Mouse (Mus musculus): ENCODE results near the gene Car9. TPM values are rescaled to one million over a fixed set of nuclear protein-coding genes. Genes with fewer than 3 reads are reported as not detected.
"Not testable (repeated sequence)": the region's sequence is repeated elsewhere in the genome, so short reads cannot be mapped to it uniquely, and the experiment has no call there.

Gene Car9
- polyA plus RNA-seq, 1 experiment from 2014 or later: 0.17 TPM

DNA sequence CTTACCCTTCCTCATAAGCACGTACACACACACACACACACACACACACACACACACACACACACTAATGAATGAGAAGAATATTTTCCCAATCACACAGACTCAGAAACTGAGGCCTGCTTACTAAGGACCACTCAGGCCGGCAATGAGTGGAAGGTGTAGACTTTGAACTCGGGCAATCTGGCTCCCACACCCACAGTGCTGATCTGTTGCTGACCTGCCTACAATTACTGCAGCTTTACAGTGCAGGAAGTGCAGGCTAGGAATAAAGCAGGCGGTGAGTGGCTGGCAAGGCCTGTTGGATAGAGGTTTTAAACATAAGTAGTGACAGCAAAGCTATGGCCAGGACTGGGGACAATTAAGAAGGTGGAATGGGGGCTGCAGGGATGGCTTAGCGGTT lies 25.8 kb upstream of the Car9 start:
- Histone ChIP-seq H3K4me2 (no peak overlapping the region), H3K27ac (replicated peaks) (no peak overlapping the region), H3K4me3 (replicated peaks) (no peak overlapping the region), H3K27me3 (replicated peaks) (no peaks in the 10 kb centered on the region), H3K9ac (replicated peaks) (no peak overlapping the region), H3K9me3 (replicated peaks) (no peaks in the 10 kb centered on the region), H3K36me3 (no peaks in the 10 kb centered on the region), H3K4me1 (0 out of 2 replicates have a peak, but pooled peaks cover 4% of the 10 kb centered on the region)
- no peak for ATAC-seq (ENCODE audit: low FRiP score)
- WGBS: 87% methylated on average over 5 of the region's 5 CpGs

DNA sequence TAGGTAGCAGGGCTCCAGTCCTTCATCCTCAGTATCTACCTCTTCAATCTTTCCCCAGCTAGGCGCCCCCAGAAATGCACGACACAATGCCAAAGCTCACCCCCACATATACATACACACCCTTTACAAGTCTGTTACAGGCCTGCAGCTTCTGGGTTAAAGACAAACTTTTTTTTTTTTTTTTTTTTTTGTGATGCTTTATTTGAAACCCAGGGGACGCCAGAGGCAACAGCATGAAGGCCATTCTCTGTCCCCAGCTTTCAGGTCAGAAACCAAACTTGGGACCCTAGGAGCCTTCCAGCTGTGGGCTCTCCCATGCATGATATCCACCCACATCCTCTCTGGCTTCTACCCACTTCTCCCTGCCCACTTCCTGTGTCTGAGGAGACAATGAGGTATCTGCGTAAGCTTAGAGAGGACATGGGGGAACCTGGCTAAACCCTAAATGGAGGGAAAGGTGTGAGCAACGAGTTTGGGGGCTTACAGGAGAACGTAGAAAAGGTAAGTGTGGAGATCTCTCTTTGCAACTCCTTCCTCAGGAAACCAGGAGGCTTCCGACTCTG lies 24.8 kb upstream of the Car9 start:
- H3K9ac ChIP-seq (replicated peaks): no peak overlapping the region
- H3K4me3 ChIP-seq (replicated peaks): no peak overlapping the region
- no peak overlapping the region for H3K27ac ChIP-seq (replicated peaks)
- no peaks in the 10 kb centered on the region for H3K27me3 ChIP-seq (replicated peaks)
- ATAC-seq (ENCODE audit: low FRiP score): no peak
- no peak overlapping the region for H3K4me2 ChIP-seq
- no peaks in the 10 kb centered on the region for H3K36me3 ChIP-seq
- WGBS: 77% methylated on average over 7 of the region's 7 CpGs
- H3K9me3 ChIP-seq (replicated peaks): no peaks in the 10 kb centered on the region
- H3K4me1 ChIP-seq: 0 out of 2 replicates have a peak, but pooled peaks cover 4% of the 10 kb centered on the region

DNA sequence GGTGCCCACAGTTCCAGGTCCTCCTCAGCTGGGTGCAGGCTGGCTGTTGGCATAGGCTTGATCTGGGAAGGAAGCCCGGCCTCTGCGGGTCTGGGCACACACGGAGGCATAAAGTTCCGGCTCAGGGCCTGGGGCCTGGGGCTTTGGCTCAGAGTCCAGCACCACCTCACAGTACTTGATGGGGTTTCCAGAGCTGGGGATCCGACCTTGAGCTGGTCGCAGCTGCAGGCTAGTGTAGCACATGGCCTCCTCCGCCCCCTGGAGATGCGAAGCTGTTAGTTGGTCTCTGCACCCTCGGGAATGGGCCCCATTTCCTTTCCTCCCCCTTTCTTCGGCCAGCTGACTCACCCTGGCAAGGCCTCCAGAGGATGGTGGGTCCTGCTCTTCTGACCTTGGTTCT lies 24.2 kb upstream of the Car9 start:
- H3K9ac ChIP-seq (replicated peaks): no peak overlapping the region
- WGBS: 72% methylated on average over 10 of the region's 10 CpGs
- no peak overlapping the region for H3K4me3 ChIP-seq (replicated peaks)
- no peaks in the 10 kb centered on the region for H3K27me3 ChIP-seq (replicated peaks)
- H3K4me2 ChIP-seq: no peak overlapping the region
- 0 out of 2 replicates have a peak, but pooled peaks cover 4% of the 10 kb centered on the region for H3K4me1 ChIP-seq
- no peak for ATAC-seq (ENCODE audit: low FRiP score)
- no peak overlapping the region for H3K27ac ChIP-seq (replicated peaks)
- H3K36me3 ChIP-seq: no peaks in the 10 kb centered on the region
- no peaks in the 10 kb centered on the region for H3K9me3 ChIP-seq (replicated peaks)

DNA sequence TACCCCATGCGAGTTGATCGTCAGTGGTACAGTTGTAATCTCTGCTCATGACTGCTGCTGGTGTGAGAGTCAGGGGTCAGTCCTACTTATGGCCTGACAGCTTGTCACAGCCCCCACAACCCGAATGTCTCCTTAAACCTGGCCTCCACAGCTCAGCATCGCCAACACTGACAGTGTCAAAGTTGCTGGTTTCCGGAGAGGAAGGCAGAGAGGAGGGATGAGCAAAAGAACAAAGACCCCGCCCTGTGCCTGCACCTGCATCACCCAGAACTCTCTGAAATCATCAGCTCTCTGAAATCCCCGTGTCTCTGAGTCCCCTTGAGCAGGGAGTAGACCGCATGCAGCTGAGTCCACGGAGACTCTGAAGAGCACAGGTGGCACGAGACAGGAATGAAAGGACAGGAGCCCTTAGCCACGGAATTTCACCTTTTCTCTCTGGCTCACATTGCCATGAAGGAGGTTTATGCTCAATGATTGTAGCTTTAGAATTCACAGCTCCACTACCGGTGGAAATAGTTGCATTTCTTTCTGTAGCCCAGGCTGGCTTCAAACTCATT lies 23.2 kb upstream of the Car9 start, which contains the start of gene Sit1:
Gene Sit1 (minus strand): TSS at position 200 of the 557 bp plus-strand sequence.
- no peaks in the 10 kb centered on the region for H3K4me1 ChIP-seq
- H3K27ac ChIP-seq (replicated peaks): no peak within 1 kb of the TSS
- no peak within 1 kb of the TSS for H3K4me3 ChIP-seq (replicated peaks)
- no peaks in the 10 kb centered on the region for H3K36me3 ChIP-seq
- H3K27me3 ChIP-seq (replicated peaks): no peaks in the 10 kb centered on the region
- 60% methylated on average over 12 of the region's 12 CpGs for WGBS
- ATAC-seq (ENCODE audit: low FRiP score): no peak
- no peak within 1 kb of the TSS for H3K4me2 ChIP-seq
- no peaks in the 10 kb centered on the region for H3K9me3 ChIP-seq (replicated peaks)
- no peak within 1 kb of the TSS for H3K9ac ChIP-seq (replicated peaks)

DNA sequence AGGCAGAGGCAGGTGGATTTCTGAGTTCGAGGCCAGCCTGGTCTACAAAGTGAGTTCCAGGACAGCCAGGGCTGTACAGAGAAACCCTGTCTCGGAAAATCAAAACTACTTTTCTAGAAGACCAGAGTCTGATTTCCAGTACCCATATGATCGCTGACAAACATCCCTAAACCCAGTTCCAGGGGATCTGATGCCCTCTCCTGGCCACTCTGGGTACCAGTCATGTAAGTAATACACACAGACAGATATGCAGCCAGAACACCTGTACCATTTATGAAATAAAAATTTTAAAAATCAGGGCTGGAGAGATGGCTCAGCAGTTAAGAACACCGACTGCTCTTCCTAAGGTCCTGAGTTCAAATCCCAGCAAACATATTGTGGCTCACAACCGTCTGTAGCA lies 21.1 kb upstream of the Car9 start:
- H3K9me3 ChIP-seq (replicated peaks); H3K4me1 ChIP-seq; ATAC-seq (ENCODE audit: low FRiP score); H3K4me3 ChIP-seq (replicated peaks); H3K4me2 ChIP-seq; H3K27me3 ChIP-seq (replicated peaks); H3K36me3 ChIP-seq; H3K9ac ChIP-seq (replicated peaks); H3K27ac ChIP-seq (replicated peaks): not testable (repeated sequence)
- 89% methylated on average over 5 of the region's 5 CpGs for WGBS

DNA sequence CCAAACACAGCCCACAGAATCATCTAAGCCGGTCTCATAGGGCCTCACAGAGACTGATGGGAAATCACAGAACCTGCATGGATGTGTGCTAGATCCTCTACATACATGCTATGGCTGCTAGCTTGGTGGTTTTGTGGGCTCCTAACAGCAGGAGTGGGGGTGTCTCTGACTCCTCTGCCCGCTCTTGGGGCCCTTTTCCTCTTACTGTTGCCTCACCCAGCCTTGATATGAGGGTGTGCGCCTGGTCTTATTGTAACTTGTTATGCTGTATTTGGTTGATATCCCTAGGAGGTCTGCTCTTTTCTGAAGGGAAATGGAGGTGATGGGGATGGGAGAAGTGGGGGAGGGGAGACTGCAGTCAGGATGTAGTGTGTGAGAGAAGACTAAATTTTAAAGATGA lies 17.2 kb upstream of the Car9 start:
- Histone ChIP-seq H3K9ac (replicated peaks) (no peak overlapping the region), H3K4me2 (no peak overlapping the region), H3K36me3 (no peaks in the 10 kb centered on the region), H3K4me1 (peaks cover 7% of the 10 kb centered on the region), H3K9me3 (replicated peaks) (no peaks in the 10 kb centered on the region), H3K27me3 (replicated peaks) (no peaks in the 10 kb centered on the region), H3K4me3 (replicated peaks) (no peak overlapping the region), H3K27ac (replicated peaks) (no peak overlapping the region)
- 97% methylated on average over 3 of the region's 3 CpGs for WGBS
- ATAC-seq (ENCODE audit: low FRiP score): no peak

DNA sequence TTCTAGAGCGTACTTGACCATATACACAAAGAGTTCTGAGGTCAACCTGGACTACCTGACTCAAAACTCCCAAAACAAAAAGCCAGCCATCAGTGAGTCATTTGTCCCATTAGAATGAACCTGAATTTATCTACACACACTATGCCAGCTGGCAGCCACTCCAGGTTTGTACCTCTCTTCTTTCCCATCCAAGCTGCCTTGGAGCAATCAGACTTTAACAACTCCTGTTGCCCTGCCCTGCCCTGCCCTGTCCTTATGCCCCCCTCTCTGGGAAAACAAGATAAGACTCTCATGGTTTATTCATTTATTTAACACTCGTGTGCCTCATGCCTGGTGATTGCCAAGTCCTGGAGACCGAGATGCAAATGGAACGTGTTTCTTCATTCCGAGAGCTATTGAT lies 16.0 kb upstream of the Car9 start:
- H3K9me3 ChIP-seq (replicated peaks): no peaks in the 10 kb centered on the region
- peaks cover 15% of the 10 kb centered on the region for H3K4me1 ChIP-seq
- no peak for ATAC-seq (ENCODE audit: low FRiP score)
- no peak overlapping the region for H3K9ac ChIP-seq (replicated peaks)
- WGBS: 88% methylated on average over 5 of the region's 5 CpGs
- no peaks in the 10 kb centered on the region for H3K27me3 ChIP-seq (replicated peaks)
- no peak overlapping the region for H3K4me3 ChIP-seq (replicated peaks)
- H3K36me3 ChIP-seq: no peaks in the 10 kb centered on the region
- H3K4me2 ChIP-seq: no peak overlapping the region
- no peak overlapping the region for H3K27ac ChIP-seq (replicated peaks)

GRCm38 (mm10) chr4:43492101-43492820 lies 14.5 kb upstream of the Car9 start:
- H3K9ac ChIP-seq (replicated peaks): no peak overlapping the region
- peaks cover 15% of the 10 kb centered on the region for H3K4me1 ChIP-seq
- no peaks in the 10 kb centered on the region for H3K27me3 ChIP-seq (replicated peaks)
- H3K4me3 ChIP-seq (replicated peaks): peak overlapping the region; percentile 56
- peak overlapping the region; percentile 88 for H3K27ac ChIP-seq (replicated peaks)
- no peaks in the 10 kb centered on the region for H3K36me3 ChIP-seq
- no peak for ATAC-seq (ENCODE audit: low FRiP score)
- peak overlapping the region; percentile 62 for H3K4me2 ChIP-seq
- no peaks in the 10 kb centered on the region for H3K9me3 ChIP-seq (replicated peaks)
- WGBS: 37% methylated on average over 12 of the region's 12 CpGs

DNA sequence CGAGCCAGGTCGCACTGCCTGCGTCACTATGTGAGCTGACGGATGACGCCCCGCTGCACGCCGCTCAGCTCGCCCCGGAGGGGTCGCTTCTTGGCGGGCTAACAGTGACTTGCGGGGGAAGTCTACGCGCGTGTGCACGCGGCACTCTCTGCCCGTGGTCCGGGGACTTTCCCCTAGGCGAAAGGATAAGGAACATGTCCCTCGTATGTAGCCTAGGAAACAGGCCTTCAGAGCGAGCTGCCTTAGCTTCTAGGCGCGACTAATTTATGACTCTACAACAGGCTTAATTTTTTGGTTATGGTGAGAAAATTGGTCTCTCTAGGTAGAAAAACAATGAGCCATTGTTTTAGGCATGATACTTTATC lies 14.0 kb upstream of the Car9 start, which contains the start of gene Ccdc107:
Gene Ccdc107 (plus strand): TSS at position 80 of the 365 bp plus-strand sequence.
- H3K27ac ChIP-seq (replicated peaks): peak within 1 kb of the TSS; percentile 88

DNA sequence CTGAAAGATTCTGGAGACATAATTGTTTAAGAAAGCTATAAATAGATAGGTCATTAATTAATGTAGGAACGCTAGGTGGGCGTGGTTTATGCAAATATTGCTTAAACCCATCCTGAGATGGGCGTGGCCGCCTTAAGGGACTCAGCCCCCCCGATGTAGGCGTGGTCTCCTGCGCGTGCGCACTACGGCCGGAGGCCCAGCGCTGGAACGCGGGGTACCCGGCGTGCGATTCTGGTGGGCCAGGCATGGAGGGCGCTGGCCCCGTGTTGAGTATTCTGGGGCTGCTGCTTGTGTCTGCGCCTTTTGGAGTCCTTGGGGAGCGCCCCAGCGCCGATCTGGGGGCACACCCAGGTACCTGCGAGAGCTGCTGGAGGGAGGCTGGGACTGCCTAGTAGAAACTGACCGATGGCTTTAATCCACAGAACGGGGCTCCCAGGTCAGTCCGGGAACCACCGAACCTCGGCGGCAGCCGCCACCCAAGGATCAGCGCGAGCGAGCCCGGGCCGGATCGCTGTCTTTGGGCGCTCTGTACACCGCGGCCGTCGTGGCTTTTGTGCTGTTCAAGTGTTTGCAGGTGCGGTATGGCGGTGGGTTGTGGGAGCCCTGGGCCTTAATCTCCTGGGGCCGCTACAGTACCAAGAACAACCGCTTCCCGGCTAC lies 13.4 kb upstream of the Car9 start:
- Histone ChIP-seq H3K36me3 (no peaks in the 10 kb centered on the region), H3K4me3 (replicated peaks) (peak overlapping the region; percentile 56), H3K4me2 (peak overlapping the region; percentile 62), H3K9me3 (replicated peaks) (no peaks in the 10 kb centered on the region), H3K27me3 (replicated peaks) (no peaks in the 10 kb centered on the region), H3K9ac (replicated peaks) (peak overlapping the region; percentile 70), H3K4me1 (peaks cover 18% of the 10 kb centered on the region), H3K27ac (replicated peaks) (peak overlapping the region; percentile 88)
- under 1% methylated on average over 47 of the region's 47 CpGs for WGBS
- peak; percentile 94 for ATAC-seq (ENCODE audit: low FRiP score)

More for the DNA sequence above, 14.0 kb upstream of the Car9 start, which contains the start of gene Ccdc107:
- Histone ChIP-seq H3K27me3 (replicated peaks) (no peaks in the 10 kb centered on the region), H3K9ac (replicated peaks) (peak within 1 kb of the TSS; percentile 70), H3K4me2 (peak within 1 kb of the TSS; percentile 62), H3K4me1 (peaks cover 16% of the 10 kb centered on the region), H3K4me3 (replicated peaks) (peak within 1 kb of the TSS; percentile 56), H3K9me3 (replicated peaks) (no peaks in the 10 kb centered on the region), H3K36me3 (no peaks in the 10 kb centered on the region)
- under 1% methylated on average over 25 of the region's 25 CpGs for WGBS
- peak; percentile 97 for ATAC-seq (ENCODE audit: low FRiP score)

DNA sequence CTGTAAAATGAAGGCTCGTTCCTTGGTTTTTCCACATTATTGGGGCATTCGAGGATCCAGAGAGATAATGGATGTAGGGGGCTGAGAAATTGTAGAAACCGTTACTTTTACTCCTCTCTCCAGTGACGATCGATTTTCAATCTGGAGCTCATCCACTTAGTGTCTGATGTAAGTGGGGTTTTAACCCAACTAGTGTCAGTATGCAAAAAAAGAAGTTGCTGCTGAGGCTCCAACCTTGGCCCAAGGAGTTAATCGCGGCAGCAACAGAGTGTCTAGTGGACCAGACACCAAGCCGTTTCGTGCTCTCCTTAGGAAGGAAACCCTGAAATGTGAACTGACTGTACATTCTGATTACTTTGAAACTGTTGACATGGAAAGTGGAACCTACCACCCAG lies 12.9 kb upstream of the Car9 start:
- Histone ChIP-seq H3K9me3 (replicated peaks) (no peaks in the 10 kb centered on the region), H3K27me3 (replicated peaks) (no peaks in the 10 kb centered on the region), H3K4me2 (peak overlapping the region; percentile 62), H3K27ac (replicated peaks) (peak overlapping the region; percentile 88), H3K4me1 (peaks cover 23% of the 10 kb centered on the region), H3K4me3 (replicated peaks) (peak overlapping the region; percentile 56), H3K9ac (replicated peaks) (peak overlapping the region; percentile 70), H3K36me3 (no peaks in the 10 kb centered on the region)
- WGBS: under 1% methylated on average over 9 of the region's 9 CpGs
- ATAC-seq (ENCODE audit: low FRiP score): no peak
